9 mouse cellular contexts compared by ENCODE assay signal in genomic region chr9:63883738-63884520, GRCm38 (mm10).
DNase-seq lines count a peak whose midpoint lies in the region; ATAC-seq and TF ChIP-seq lines count a peak whose summit lies in the region.
"Had no signal": no experiment of that assay in that cellular context is flagged by ENCODE, and none has a peak within 500 bp of the region (broad histone marks: within the 10 kb centered on the region; RNA-seq: fewer than 3 reads in every experiment).

No protein-coding gene starts in this region.

- no peaks in the 10 kb centered on the region for H3K4me1 ChIP-seq in intestine, postnatal 0 days (replicated peaks; ENCODE audit: control insufficient read depth, insufficient read depth, low read length)
- 0 out of 2 replicates have a peak, but pooled peaks cover 2% of the 10 kb centered on the region for H3K4me1 ChIP-seq in intestine, embryonic 16.5 days (ENCODE audit: control insufficient read depth, insufficient read depth, low read length)

- H3K4me3 ChIP-seq in intestine, postnatal 0 days (ENCODE audit: low read depth, low read length) = no peak overlapping the region
- H3K4me3 ChIP-seq in intestine, embryonic 16.5 days (ENCODE audit: low read length) = no peak overlapping the region
- H3K4me3 ChIP-seq: stomach, embryonic 15.5 days had no signal

- H3K9me3 ChIP-seq in intestine, postnatal 0 days (ENCODE audit: control insufficient read depth) = no peaks in the 10 kb centered on the region
- H3K9me3 ChIP-seq in intestine, embryonic 16.5 days (ENCODE audit: control insufficient read depth, low read length) = no peaks in the 10 kb centered on the region
- H3K9me3 ChIP-seq: stomach, embryonic 15.5 days had no signal

- DNase-seq in 416B (ENCODE audit: low read depth) = peak; percentile 17
- peak; percentile 37 to 44 for DNase-seq in B cell, adult 2 months
- peak; percentile 42 for DNase-seq in induced T-regulatory cell, adult 2 months (ENCODE audit: low read depth)
- no peak for DNase-seq in gastrocnemius, postnatal 25 days
- DNase-seq in gastrocnemius, adult 18-20 months (ENCODE audit: low spot score) = no peak

- peak; percentile 62 for TF ChIP-seq CTCF in intestine, postnatal 0 days (IDR thresholded peaks at IDR 0.05; ENCODE audit: low read depth)

- H3K36me3 ChIP-seq in intestine, postnatal 0 days (ENCODE audit: control insufficient read depth, insufficient read depth) = no peaks in the 10 kb centered on the region
- no peaks in the 10 kb centered on the region for H3K36me3 ChIP-seq in intestine, embryonic 16.5 days (ENCODE audit: control insufficient read depth, insufficient read depth, low read length)
- H3K36me3 ChIP-seq: stomach, embryonic 15.5 days had no signal

- H3K27ac ChIP-seq in intestine, postnatal 0 days (ENCODE audit: low read depth, low read length) = no peak overlapping the region
- no peak overlapping the region for H3K27ac ChIP-seq in intestine, embryonic 16.5 days (ENCODE audit: low read length)
- H3K27ac ChIP-seq: macrophage; stomach, embryonic 15.5 days had no signal

- no peaks in the 10 kb centered on the region for H3K27me3 ChIP-seq in intestine, postnatal 0 days (replicated peaks; ENCODE audit: control insufficient read depth, insufficient read depth, low read length)
- no peaks in the 10 kb centered on the region for H3K27me3 ChIP-seq in intestine, embryonic 16.5 days (replicated peaks; ENCODE audit: control insufficient read depth, insufficient read depth, low read length)
- H3K27me3 ChIP-seq: stomach, embryonic 15.5 days had no signal

- WGBS in intestine, postnatal 0 days = 78% methylated on average over 6 of the region's 6 CpGs
- 68% methylated on average over 6 of the region's 6 CpGs for WGBS in intestine, embryonic 16.5 days

- H3K9ac ChIP-seq in intestine, postnatal 0 days (ENCODE audit: low read depth, low read length) = no peak overlapping the region
- no peak overlapping the region for H3K9ac ChIP-seq in intestine, embryonic 16.5 days (ENCODE audit: low read depth, low read length)
- H3K9ac ChIP-seq: stomach, embryonic 15.5 days had no signal

- ATAC-seq in intestine, postnatal 0 days = no peak
- no peak for ATAC-seq in intestine, embryonic 16.5 days

- H3K4me2 ChIP-seq in intestine, postnatal 0 days (replicated peaks; ENCODE audit: low read depth) = no peak overlapping the region
- no peak overlapping the region for H3K4me2 ChIP-seq in intestine, embryonic 16.5 days (ENCODE audit: low read depth, low read length)
- H3K4me2 ChIP-seq: stomach, embryonic 15.5 days had no signal

Comparison
In these comparisons a context has a peak if more than half of its experiments do, and no peak if none do; other contexts are left out.
1. DNase-seq: peak in 416B (single experiment), B cell, adult 2 months (2 of 2) and induced T-regulatory cell, adult 2 months (single experiment); none in gastrocnemius, postnatal 25 days (single experiment) and gastrocnemius, adult 18-20 months (single experiment).